ENCODE assay signal across 11 mouse cellular contexts in the genomic region with DNA sequence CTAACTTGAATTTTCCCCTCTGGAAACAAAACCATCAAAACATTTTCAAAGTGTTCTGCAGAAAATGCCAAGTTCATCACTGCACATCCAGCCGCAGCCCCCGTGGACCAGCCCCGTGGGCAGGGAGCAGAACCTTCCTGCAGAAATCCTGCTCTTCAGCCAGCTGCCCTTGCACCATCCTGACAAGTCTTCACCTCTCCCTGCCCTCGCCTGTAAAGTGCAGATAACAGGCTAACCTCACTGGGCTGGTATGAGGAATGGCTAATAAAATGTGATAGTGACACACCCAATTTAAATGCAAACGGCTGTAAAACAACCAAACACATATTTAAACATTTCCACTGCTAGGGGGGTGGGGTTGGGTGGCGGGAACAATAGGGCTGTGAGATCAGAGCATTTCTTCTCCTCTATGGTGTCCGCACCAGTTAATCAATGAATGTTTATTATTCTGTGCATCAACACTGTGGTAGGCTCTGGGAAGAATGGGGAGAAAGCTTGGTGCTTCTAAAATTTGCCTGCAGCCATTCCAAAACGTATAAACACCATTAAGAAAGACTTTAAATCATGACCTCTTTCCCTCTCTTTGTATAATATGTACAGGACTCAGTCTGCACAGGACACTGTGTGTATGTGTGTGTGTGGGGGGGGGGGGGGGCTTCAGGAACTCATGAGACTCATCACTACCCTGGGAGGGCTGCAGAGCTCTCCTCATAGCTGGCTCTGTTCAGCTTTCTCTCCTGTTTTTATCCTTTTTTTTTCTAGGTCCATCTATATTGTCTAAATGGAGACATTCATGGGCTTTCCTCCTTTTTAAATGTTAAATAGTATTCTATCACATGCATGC.
DNase-seq lines count a peak whose midpoint lies in the region; ATAC-seq lines count a peak whose summit lies in the region.
"Had no signal": no experiment of that assay in that cellular context is flagged by ENCODE, and none has a peak within 500 bp of the region (broad histone marks: within the 10 kb centered on the region; RNA-seq: fewer than 3 reads in every experiment).

No protein-coding gene starts in this region.

- H3K27ac ChIP-seq in heart, embryonic 10.5 days = peak overlapping the region; percentile 72; the same call in 1 of the 2 replicates
- peak overlapping the region; percentile 83 for H3K27ac ChIP-seq in liver, embryonic 11.5 days (ENCODE audit: low read depth, low read length)
- H3K27ac ChIP-seq: kidney, postnatal 0 days had no signal

- H3K36me3 ChIP-seq in heart, embryonic 10.5 days = no peaks in the 10 kb centered on the region
- no peaks in the 10 kb centered on the region for H3K36me3 ChIP-seq in liver, embryonic 11.5 days (ENCODE audit: control insufficient read depth, insufficient read depth, low read length)

- ATAC-seq in liver, embryonic 11.5 days (replicated peaks; ENCODE audit: low FRiP score) = peak; percentile 84
- ATAC-seq: forebrain, embryonic 14.5 days had no signal

- peak overlapping the region; percentile 45; the same call in 1 of the 2 replicates for H3K9ac ChIP-seq in liver, embryonic 11.5 days (ENCODE audit: low read depth, low read length)

- H3K4me3 ChIP-seq in heart, embryonic 10.5 days = no peak overlapping the region
- H3K4me3 ChIP-seq in liver, embryonic 11.5 days (ENCODE audit: low read depth, low read length) = no peak overlapping the region
- H3K4me3 ChIP-seq: megakaryocyte, embryonic 14.5 days had no signal

- no peak for DNase-seq in heart, embryonic 10.5 days (ENCODE audit: low spot score)
- no peak for DNase-seq in heart, postnatal 14 days
- DNase-seq in testis, postnatal 14 days (ENCODE audit: low spot score) = peak; percentile 23
- DNase-seq in testis, postnatal 10 days (ENCODE audit: low spot score) = no peak
- peak; percentile 53 for DNase-seq in liver, embryonic 11.5 days (ENCODE audit: low spot score)
- DNase-seq in yolk sac, embryonic 10.5 days (ENCODE audit: low spot score) = peak; percentile 57
- no peak for DNase-seq in gastrocnemius, postnatal 36 days
- no peak for DNase-seq in embryo, embryonic 11 days

- peak overlapping the region; percentile 28; the same call in 1 of the 2 replicates for H3K4me2 ChIP-seq in liver, embryonic 11.5 days

- intact Hi-C loops in heart, postnatal 14 days (cut with DNase I) = loop anchor here (5.0 kb wide), 1 partner anchor 69 kb away; no protein-coding TSS in a partner anchor
- intact Hi-C loops in gastrocnemius, postnatal 36 days (cut with DNase I) = no loop called here

- 27% methylated on average over 8 of the region's 8 CpGs for WGBS in heart, embryonic 10.5 days
- WGBS in liver, embryonic 11.5 days = 18% methylated on average over 8 of the region's 8 CpGs

- H3K9me3 ChIP-seq in heart, embryonic 10.5 days = no peaks in the 10 kb centered on the region
- no peaks in the 10 kb centered on the region for H3K9me3 ChIP-seq in liver, embryonic 11.5 days (ENCODE audit: control insufficient read depth, low read length)

- H3K27me3 ChIP-seq in heart, embryonic 10.5 days (ENCODE audit: insufficient read depth, poor library complexity, severe bottlenecking) = no peaks in the 10 kb centered on the region
- H3K27me3 ChIP-seq in liver, embryonic 11.5 days (replicated peaks; ENCODE audit: control insufficient read depth, insufficient read depth, low read length) = no peaks in the 10 kb centered on the region

- peaks cover 19% of the 10 kb centered on the region for H3K4me1 ChIP-seq in heart, embryonic 10.5 days
- H3K4me1 ChIP-seq in liver, embryonic 11.5 days (replicated peaks; ENCODE audit: control insufficient read depth, insufficient read depth, low read length) = peaks cover 35% of the 10 kb centered on the region

Comparison
In these comparisons a context has a peak if more than half of its experiments do, and no peak if none do; other contexts are left out.
1. DNase-seq: peak in testis, postnatal 14 days (single experiment), liver, embryonic 11.5 days (single experiment) and yolk sac, embryonic 10.5 days (single experiment); none in heart, embryonic 10.5 days (single experiment), heart, postnatal 14 days (0 of 2), testis, postnatal 10 days (single experiment), gastrocnemius, postnatal 36 days (0 of 2) and embryo, embryonic 11 days (single experiment).